Mouse (Mus musculus) liver, embryonic 14.5 days (tissue): ENCODE measurements around the gene Rbm34.

Source experiments
- CTCF ChIP-seq: IDR thresholded peaks from 2 replicates; pipeline ENCODE4 v1.5.1; 2016; ENCODE audit warnings: antibody characterized with exemption, low read depth, control low read depth
- EP300 ChIP-seq: IDR thresholded peaks from 2 replicates; pipeline ENCODE4 v1.6.1; 2016; ENCODE audit warnings: antibody characterized with exemption, low read depth

DNA sequence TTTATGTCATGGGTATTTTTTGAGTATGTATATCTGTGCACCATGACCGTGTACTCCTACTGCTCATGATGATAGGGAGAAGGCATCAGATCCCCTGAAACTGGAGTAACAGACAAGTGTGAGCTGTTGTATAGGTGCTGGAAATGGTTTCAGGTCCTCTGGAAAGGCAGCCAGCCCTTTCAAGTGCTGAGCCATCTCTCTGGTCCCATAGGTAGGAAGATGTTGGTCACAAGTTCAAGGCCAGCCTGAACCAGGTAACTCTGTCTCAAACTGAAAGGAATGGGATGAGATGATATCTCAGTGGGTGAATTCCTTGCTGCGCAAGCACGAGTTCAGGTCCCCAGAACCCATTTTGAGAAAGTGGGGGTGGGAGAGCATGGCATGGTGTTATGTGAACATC, 49.4 kb downstream of the Rbm34 start:
- TF ChIP-seq CTCF (no peak), EP300 (no peak)
